In genomic region chr11:50381311-50381710, GRCm38 (mm10) we compare ENCODE assay signal across 10 mouse cellular contexts. TPM values are rescaled to one million over a fixed set of nuclear protein-coding genes. Genes with fewer than 3 reads are reported as not detected.
DNase-seq lines count a peak whose midpoint lies in the region; ATAC-seq and TF ChIP-seq lines count a peak whose summit lies in the region.
"Had no signal": no experiment of that assay in that cellular context is flagged by ENCODE, and none has a peak within 500 bp of the region (broad histone marks: within the 10 kb centered on the region; RNA-seq: fewer than 3 reads in every experiment).

No protein-coding gene starts in this region.

- H3K4me1 ChIP-seq in forebrain, postnatal 0 days (ENCODE audit: insufficient read depth) = peaks cover 9% of the 10 kb centered on the region
- H3K4me1 ChIP-seq in liver, embryonic 13.5 days (replicated peaks) = peaks cover 24% of the 10 kb centered on the region

- no peak for TF ChIP-seq CTCF in gastrocnemius, adult 2 months (IDR thresholded peaks at IDR 0.05)
- no peak for TF ChIP-seq CTCF in C2C12 (IDR thresholded peaks at IDR 0.05; ENCODE audit: control insufficient read depth, insufficient read depth, insufficient read length)
- TF ChIP-seq CTCF in forebrain, postnatal 0 days (IDR thresholded peaks at IDR 0.05; ENCODE audit: low read depth) = no peak

- intact Hi-C loops in gastrocnemius, adult 2 months (cut with DNase I) = no loop called here

- no peak overlapping the region; the same call in 1 of the 2 replicates for H3K9ac ChIP-seq in forebrain, postnatal 0 days
- peak overlapping the region; percentile 39; the same call in 1 of the 2 replicates for H3K9ac ChIP-seq in liver, embryonic 13.5 days

- peak overlapping the region; percentile 94 for H3K4me3 ChIP-seq in gastrocnemius, adult 2 months
- H3K4me3 ChIP-seq in C2C12 (ENCODE audit: insufficient read depth, poor library complexity, severe bottlenecking) = peak overlapping the region; percentile 92
- peak overlapping the region; percentile 28 for H3K4me3 ChIP-seq in forebrain, postnatal 0 days (ENCODE audit: low read depth, low read length)
- H3K4me3 ChIP-seq in liver, embryonic 13.5 days (replicated peaks) = peak overlapping the region; percentile 33

- peak overlapping the region; percentile 52 for H3K4me2 ChIP-seq in forebrain, postnatal 0 days (ENCODE audit: low read depth)
- peak overlapping the region; percentile 41 for H3K4me2 ChIP-seq in liver, embryonic 13.5 days

- H3K79me3 ChIP-seq in C2C12 (ENCODE audit: low read depth) = peaks cover 60% of the 10 kb centered on the region

- DNase-seq in gastrocnemius, adult 2 months = no peak
- DNase-seq in gastrocnemius, adult 8-10 months (ENCODE audit: low spot score in 2 of 2) = no peak
- DNase-seq in forebrain, postnatal 0 days = no peak
- DNase-seq in liver, embryonic 13.5 days = no peak
- DNase-seq in thymus, postnatal 36 days = no peak
- DNase-seq in left cerebral cortex, adult 9 months (ENCODE audit: low spot score in 2 of 2) = no peak
- DNase-seq in MN1 (ENCODE audit: low spot score) = no peak

- no peaks in the 10 kb centered on the region for H3K9me3 ChIP-seq in forebrain, postnatal 0 days (ENCODE audit: low read length)
- no peaks in the 10 kb centered on the region for H3K9me3 ChIP-seq in liver, embryonic 13.5 days (replicated peaks)

- ATAC-seq in forebrain, postnatal 0 days = no peak
- ATAC-seq in liver, embryonic 13.5 days (ENCODE audit: low read depth) = no peak

- H3K27ac ChIP-seq in gastrocnemius, adult 2 months = no peak overlapping the region
- H3K27ac ChIP-seq in forebrain, postnatal 0 days (ENCODE audit: low read depth, low read length) = no peak overlapping the region
- no peak overlapping the region for H3K27ac ChIP-seq in liver, embryonic 13.5 days

- H3K79me2 ChIP-seq in C2C12 (ENCODE audit: control insufficient read depth, insufficient read depth) = peaks cover 77% of the 10 kb centered on the region

- H3K36me3 ChIP-seq in C2C12 (ENCODE audit: control insufficient read depth, insufficient read depth) = peaks cover 80% of the 10 kb centered on the region
- H3K36me3 ChIP-seq in forebrain, postnatal 0 days (ENCODE audit: insufficient read depth) = peaks cover 33% of the 10 kb centered on the region
- H3K36me3 ChIP-seq in liver, embryonic 13.5 days = peaks cover 45% of the 10 kb centered on the region

- H3K27me3 ChIP-seq in C2C12 (ENCODE audit: control insufficient read depth, insufficient read depth, insufficient read length) = no peaks in the 10 kb centered on the region
- no peaks in the 10 kb centered on the region for H3K27me3 ChIP-seq in forebrain, postnatal 0 days (ENCODE audit: insufficient read depth, low read length)
- H3K27me3 ChIP-seq in liver, embryonic 13.5 days = no peaks in the 10 kb centered on the region

- WGBS in forebrain, postnatal 0 days = 11% methylated on average over 4 of the region's 4 CpGs
- WGBS in liver, embryonic 13.5 days (ENCODE audit: insufficient replicate concordance) = 61% methylated on average over 4 of the region's 4 CpGs

- no peak overlapping the region for H3ac ChIP-seq in C2C12 (ENCODE audit: control insufficient read depth, insufficient read length, low read depth)

TF ChIP-seq in C2C12, 6 proteins besides CTCF, POLR2A, EP300 and RAD21:
- TF ChIP-seq MYOD1 (IDR thresholded peaks at IDR 0.05; ENCODE audit: control insufficient read depth, insufficient read length, low read depth) = no peak
- no peak for TF ChIP-seq USF1 (IDR thresholded peaks at IDR 0.05; ENCODE audit: low read depth)
- no peak for TF ChIP-seq MAX (IDR thresholded peaks at IDR 0.05)
- no peak for TF ChIP-seq MYOG (IDR thresholded peaks at IDR 0.05; ENCODE audit: control insufficient read depth, extremely low read depth, insufficient read length)
- no peak for TF ChIP-seq FOSL1 (IDR thresholded peaks at IDR 0.05; ENCODE audit: insufficient read depth, low read length, poor library complexity, severe bottlenecking)
- no peak for TF ChIP-seq CEBPB (IDR thresholded peaks at IDR 0.05; ENCODE audit: low read depth)

RNA-seq across cellular contexts. Expression of gene Hnrnph1, which starts 4.5 kb away (rescaled TPM):
- 100 to 1,000 TPM; 109 to 114 TPM for total RNA-seq in gastrocnemius, adult 2 months (2021)
- 10 to 100 TPM; 63.8 to 91.3 (median 74.6) TPM for total RNA-seq in gastrocnemius, adult 8-10 months (2022)
- polyA plus RNA-seq in C2C12 (2012; fragmentation: generic; extraction: Trizol) = 112 TPM
- total RNA-seq in forebrain, postnatal 0 days (2014; rRNA removed) = 325 and 407 TPM in 2 replicates
- polyA plus RNA-seq in forebrain, postnatal 0 days (2015; fragmentation: Nextera tagmentation; extraction: Ambion mirVana) = 297 and 302 TPM in 2 replicates
- polyA plus RNA-seq in liver, embryonic 13.5 days (2015; fragmentation: Nextera tagmentation; extraction: Ambion mirVana) = 124 and 144 TPM in 2 replicates

RNA-seq across cellular contexts. Expression of gene Cby3, which starts 27.0 kb away (rescaled TPM):
- not detected for total RNA-seq in gastrocnemius, adult 2 months (2021)
- total RNA-seq in gastrocnemius, adult 8-10 months (2022) = not detected
- polyA plus RNA-seq in C2C12 (2012; fragmentation: generic; extraction: Trizol) = not detected
- 0.38 TPM in 1 of 2 replicates, not detected in the other for total RNA-seq in forebrain, postnatal 0 days (2014; rRNA removed)
- polyA plus RNA-seq in forebrain, postnatal 0 days (2015; fragmentation: Nextera tagmentation; extraction: Ambion mirVana) = 0.64 and 1.2 TPM in 2 replicates
- not detected in 2 replicates for polyA plus RNA-seq in liver, embryonic 13.5 days (2015; fragmentation: Nextera tagmentation; extraction: Ambion mirVana)
- total RNA-seq: adrenal gland, postnatal 4 days; left cerebral cortex, postnatal 14 days had no signal

RNA-seq across cellular contexts. Expression of gene Rufy1, which starts 49.6 kb away (rescaled TPM):
- 10 to 100 TPM; 24.3 to 27.0 TPM for total RNA-seq in gastrocnemius, adult 2 months (2021)
- total RNA-seq in gastrocnemius, adult 8-10 months (2022) = 10 to 100 TPM; 21.2 to 24.9 (median 22.0) TPM
- polyA plus RNA-seq in C2C12 (2012; fragmentation: generic; extraction: Trizol) = 11.1 TPM
- total RNA-seq in forebrain, postnatal 0 days (2014; rRNA removed) = 20.5 and 22.6 TPM in 2 replicates
- polyA plus RNA-seq in forebrain, postnatal 0 days (2015; fragmentation: Nextera tagmentation; extraction: Ambion mirVana) = 18.3 and 25.0 TPM in 2 replicates
- 8.2 and 9.8 TPM in 2 replicates for polyA plus RNA-seq in liver, embryonic 13.5 days (2015; fragmentation: Nextera tagmentation; extraction: Ambion mirVana)

RNA-seq across cellular contexts. Expression of gene Canx, which starts 55.8 kb away (rescaled TPM):
- total RNA-seq in gastrocnemius, adult 2 months (2021) = 100 to 1,000 TPM in 1 of 2 experiments, 10 to 100 TPM in 1; 94.2 to 123 TPM
- 100 to 1,000 TPM; 104 to 122 (median 111) TPM for total RNA-seq in gastrocnemius, adult 8-10 months (2022)
- 144 TPM for polyA plus RNA-seq in C2C12 (2012; fragmentation: generic; extraction: Trizol)
- 237 and 298 TPM in 2 replicates for total RNA-seq in forebrain, postnatal 0 days (2014; rRNA removed)
- polyA plus RNA-seq in forebrain, postnatal 0 days (2015; fragmentation: Nextera tagmentation; extraction: Ambion mirVana) = 182 and 233 TPM in 2 replicates
- polyA plus RNA-seq in liver, embryonic 13.5 days (2015; fragmentation: Nextera tagmentation; extraction: Ambion mirVana) = 213 and 261 TPM in 2 replicates

Comparison
In these comparisons a context has a peak if more than half of its experiments do, and no peak if none do; other contexts are left out.
1. H3K4me3 ChIP-seq: peak in every context shown above with its lines; median percentile 94 in gastrocnemius, adult 2 months; 92 in C2C12; 33 in liver, embryonic 13.5 days; 28 in forebrain, postnatal 0 days.